Mouse (Mus musculus): ENCODE measurements around the gene Scarb1.

The Scarb1 gene

DNA sequence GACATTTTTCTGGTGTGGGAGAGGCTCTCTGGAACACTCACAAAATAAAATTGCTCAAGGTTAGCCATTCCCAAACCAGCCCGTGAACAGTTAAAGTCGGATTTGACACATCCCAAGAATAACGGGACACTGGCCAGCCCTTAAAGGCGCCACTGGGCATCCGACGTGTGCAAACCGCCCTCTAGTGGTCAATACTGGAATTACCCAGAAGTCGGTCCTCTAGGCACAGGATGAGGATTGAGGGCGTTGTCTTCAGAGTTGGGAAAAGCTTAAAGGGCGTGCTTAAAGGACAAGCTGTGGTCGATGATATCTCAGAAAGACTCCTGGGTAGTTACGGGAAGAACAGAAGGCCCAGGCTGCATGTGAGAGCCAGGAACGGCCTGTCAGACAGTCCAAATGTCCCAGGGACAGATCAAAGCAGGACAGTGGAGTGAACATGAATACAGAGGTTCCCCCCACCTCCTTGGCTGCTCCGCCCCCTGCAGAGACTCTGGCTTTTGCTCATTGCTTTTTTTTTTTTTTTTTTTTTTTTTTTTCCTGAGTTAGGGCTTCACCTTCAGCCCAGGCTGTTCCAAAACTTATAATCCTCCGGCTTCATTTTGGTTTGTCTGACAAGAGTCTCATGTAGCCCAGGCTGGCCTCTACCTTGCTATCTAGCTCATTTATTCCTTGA is 69.2 kb downstream of the Scarb1 start:
- DNase-seq (ENCODE audit: low read depth, low spot score), result peak; percentile 91

DNA sequence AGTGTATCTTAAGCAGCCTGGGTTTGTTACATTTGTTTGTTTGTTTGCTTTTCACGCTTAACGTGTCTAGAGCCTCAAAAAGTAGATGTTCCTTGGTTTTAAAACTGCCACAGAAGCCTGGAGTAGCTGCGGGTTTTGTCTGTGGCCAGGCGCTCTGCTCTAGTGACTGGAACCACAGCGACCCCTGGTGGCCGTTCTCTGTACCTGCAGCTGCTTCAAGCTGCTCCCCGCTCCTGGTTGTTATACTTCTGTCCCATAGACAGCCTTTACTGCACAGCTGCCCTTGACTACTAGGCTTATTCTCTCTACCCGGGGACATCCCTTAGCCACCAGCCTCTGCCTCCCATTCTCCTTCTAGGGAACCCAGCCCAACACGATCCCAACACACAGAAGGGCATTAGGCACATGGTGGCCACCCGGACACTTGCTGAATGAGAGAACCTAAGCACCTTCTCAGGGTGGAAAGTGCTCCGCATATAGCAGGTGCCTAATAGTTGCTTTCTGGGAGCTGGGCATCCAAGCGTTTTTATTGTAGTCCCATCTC is 70.2 kb downstream of the Scarb1 start:
- peak; percentile 83 for DNase-seq (ENCODE audit: low read depth, low spot score)

DNA sequence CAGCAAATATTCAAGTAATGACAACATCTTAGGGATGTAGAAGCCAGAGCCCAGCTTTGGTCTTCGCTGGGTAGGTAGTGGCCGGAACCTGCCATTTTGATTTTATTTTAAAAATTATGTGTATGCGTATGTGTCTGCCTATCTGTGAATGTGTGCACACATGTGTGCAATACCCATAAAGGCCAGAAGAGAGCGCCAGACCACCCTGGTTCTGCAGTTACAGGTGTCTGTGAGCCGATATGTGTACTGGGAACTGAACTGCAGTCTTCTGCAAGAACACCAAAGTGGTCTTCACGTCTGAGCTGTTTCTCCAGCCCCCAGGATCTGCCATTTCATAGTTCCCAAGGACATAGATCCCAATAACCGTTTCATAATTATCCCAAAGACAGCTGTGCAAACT is 71.1 kb downstream of the Scarb1 start:
- DNase-seq (ENCODE audit: low read depth, low spot score), result peak; percentile 64

DNA sequence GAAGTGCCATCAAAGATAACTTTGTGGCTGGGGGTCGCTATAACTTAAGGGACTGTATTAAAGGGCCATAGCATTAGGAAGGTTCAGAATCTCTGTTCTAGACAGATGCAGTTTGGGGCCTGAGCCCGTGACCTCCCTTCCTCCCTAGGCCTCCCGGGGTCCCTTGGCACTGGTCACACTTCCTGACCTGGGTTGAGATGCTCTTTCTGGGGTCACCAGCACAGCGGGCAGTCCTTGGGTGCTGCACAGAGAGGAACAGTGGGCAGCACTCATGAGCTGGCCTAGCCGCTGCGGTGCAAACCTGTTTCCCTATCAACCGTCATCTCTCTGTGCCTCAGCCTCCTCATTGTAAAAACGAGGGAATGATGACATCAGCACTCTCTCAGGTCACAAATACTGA is 71.5 kb downstream of the Scarb1 start:
- no peak for DNase-seq (ENCODE audit: low read depth, low spot score)

DNA sequence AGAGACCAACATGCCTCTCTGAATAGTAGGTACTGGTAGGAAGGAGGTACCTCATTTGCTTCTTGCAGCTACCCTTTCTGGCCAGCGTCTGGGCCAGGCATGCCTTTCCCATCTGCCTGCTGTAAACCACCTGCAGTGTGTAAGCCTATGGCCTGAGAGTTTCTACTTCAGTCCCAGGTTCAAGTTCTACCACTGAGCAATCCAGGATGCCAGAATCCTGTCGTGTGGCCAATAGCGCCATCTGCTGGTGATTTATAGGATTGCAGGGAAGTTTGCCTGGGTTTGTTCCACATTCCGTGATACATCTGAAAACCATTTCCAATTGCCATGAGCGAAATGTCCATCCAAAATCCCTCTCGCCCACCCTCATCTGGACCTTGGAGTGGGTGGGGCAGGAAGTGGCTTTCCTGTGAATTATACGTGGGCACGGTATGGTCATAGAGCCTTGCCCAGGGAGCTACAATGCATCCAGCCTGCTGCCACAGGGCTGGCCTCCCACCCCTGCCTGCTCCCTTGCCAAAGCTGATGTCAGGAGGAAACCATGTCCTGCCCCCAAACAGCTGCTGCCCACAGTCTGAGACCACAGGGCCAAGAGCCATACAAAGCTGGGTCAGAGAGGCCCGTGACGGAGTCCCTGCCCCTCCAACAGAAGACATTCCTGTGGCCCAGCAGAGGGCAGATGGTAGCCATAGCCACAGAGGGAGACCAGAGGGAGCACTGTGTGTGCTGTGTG is 72.7 kb downstream of the Scarb1 start:
- DNase-seq (ENCODE audit: low read depth, low spot score), result peak; percentile 69

DNA sequence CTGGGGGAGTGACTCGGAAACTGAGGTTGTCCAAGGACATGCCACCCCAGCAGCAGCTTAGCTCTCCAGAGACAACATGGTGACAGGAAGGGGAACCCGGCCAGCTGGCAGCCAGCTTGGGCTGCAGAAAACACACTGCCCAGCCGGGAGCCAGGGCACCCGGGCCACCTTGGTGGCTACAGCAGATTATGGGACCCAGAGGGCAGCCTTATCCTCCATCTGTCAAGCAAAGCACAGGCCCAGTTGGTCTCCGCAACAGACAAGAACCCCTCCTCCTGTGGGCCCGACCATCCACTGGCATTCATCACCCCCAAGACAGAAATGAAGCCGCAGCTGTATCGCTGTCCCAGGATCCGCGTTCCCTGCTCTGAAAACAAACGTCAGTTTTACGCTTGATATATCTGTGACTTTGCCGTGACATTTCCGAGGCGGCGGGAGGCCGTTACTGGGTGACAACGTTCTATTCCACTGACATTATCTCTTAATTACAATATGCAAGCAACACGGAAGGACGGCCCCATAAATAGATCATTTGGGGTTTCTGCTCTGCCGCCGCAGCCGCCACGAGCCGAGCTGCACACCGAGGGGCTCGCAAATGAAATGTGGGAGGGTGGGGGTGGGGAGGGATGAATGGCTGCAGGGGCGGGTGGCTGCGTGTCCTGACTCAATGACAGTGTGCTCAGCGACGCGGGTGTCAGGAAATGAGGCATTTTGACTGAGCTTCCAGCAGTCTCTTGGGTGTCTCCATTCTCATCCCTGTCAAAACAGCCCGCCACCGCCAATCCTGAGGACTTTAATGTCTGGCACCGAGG is 73.5 kb downstream of the Scarb1 start:
- no peak for DNase-seq (ENCODE audit: low read depth, low spot score)

DNA sequence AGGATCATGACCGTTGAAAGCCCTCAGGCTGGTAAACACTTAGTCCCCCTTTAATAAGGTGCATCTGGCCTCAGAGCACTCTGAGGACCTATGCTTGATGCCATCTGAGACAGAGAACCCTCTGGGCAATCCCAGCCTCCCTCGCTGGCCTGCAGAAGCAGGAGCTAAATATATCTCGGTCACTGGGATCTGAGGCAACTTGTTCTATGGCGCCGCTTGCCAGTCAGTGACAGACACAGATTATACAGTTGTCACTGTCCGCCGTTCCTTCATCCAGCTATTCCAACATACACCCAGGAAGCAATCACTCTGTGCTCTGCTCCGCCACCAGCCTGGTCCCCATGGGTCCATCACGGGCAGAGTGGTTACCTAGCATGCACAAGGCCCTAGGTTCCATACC is 74.8 kb downstream of the Scarb1 start:
- no peak for DNase-seq (ENCODE audit: low read depth, low spot score)

DNA sequence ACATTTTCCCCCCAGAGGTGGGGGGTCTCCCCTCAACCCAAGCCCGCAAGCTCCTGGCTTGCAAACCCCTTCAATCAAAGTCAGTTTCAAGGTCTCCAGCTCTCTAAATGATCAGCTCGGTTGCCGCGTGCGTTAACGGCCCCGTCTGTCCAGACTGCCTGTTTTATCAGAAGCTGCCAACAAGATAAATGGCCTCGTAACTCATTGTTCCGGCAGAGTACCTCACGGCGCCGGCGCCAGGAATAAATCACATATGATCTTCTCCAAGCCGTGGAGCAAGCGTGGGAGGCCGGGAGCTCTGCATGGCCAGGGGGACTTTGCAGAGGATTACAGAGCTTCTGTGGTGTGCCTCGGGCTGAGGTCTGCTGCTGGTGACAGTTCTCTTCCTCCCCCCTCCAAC is 76.2 kb downstream of the Scarb1 start:
- no peak for DNase-seq (ENCODE audit: low read depth, low spot score)

DNA sequence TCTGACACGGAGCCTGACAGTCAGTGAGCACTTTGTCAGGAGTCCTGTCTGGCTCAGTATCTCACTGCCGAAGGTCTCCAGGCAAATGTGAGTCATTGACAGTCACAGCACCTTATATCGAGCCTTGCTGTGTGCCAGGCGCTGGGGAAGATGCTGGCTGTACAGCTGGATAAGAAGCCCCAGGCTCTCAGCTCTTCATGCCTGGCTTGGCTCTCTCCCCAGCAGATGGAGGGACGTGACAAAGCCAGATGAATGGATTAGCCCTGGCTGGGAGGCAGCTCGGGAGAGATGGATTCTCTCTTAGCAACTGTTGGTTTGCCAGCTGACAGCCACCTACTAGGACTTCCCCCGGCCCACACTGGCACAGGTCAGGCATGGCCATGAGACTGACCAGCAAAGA is 78.3 kb downstream of the Scarb1 start:
- no peak for DNase-seq (ENCODE audit: low read depth, low spot score)

DNA sequence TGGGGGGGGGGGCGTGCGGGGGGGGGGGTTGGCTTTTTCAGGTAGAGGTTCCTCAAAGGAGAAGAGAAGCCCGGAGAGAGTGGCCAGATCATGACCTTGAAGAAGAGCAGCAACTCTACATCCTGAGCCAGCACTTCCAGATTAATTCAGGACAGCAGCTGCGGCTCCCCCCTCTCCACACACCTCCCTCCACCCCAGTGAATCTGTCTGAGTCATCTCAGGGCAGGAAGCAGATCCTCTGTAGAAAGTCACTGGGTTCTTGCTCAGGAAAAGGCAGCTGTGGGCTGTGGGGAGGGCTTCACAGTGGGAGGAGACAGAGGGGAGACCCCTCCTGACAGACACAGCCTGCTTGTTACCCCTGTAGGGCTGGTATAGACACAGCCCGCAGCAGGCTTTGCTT is 87.0 kb downstream of the Scarb1 start:
- no peak for DNase-seq (ENCODE audit: low read depth, low spot score)

DNA sequence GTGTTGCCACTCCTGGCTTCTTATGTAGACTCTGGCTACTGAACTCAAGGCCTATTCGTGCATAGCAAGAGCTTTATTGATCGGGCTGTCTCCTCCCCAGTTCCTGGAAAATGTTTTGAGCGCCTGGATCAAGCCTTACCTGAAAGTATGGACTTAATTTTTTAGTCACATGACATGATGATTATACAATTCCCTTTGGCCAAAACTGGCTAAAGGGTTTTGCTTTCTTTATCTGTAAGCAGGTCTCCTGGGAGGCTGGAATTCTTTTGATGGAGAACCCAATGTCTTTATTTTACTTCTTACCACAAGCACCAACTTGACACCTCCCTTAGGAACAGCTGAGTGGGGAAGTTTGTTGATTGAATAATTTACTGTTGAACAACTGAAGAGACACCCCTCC is 87.4 kb downstream of the Scarb1 start:
- no peak for DNase-seq (ENCODE audit: low read depth, low spot score)

DNA sequence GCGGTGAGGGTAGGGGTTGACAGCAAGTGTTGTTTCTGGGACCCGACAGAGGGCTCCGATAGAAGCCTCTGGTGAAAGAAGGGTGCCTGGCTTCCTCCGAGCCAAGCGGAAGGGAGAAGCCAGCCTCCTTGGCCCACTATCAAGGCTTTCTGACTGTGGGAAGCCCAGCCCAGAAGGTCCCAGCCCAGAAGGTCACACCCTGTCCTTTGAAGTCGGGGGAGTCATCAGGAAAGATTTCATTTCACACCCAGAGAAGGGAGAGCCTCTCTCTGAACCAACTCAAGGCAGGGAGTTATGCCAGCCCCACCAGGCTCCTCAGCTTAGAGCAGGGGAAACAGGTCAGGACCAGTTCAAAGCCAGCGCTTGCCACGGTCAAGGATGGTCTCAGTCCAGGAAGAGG is 88.2 kb downstream of the Scarb1 start:
- no peak for DNase-seq (ENCODE audit: low read depth, low spot score)

DNA sequence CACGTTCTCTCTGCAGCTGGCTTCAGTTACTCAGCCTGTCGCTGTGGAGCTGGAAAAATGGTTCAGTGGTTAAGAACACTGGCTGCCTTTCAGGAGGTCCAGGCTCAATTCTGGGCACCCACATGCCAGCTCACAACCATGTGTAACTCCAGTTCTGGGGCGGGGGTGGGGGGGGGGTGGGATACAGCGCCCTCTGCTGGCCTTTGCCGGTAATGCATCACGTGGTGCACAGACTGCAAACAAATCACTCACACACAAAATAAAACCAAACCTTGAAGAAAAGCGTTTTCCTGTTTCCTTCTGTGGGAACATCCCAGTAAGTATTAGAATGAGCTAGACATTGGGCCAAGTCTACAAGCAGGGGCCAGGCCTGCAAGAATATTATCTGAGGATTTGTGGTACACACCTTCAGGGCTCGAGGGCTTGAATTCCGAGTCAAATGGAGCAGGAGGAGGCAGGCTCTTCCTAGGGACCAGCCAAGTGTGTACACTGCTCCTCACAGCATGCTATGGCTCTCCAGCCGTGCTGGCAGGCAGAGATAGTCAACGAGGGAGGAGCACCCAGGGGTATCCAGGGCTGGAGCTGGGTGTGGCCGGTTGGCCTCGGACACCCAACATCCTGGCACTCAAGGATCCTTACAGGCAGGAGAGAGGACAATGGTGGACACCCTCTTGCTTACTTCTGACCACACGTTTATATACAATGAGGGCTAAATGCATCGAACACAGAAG is 88.8 kb downstream of the Scarb1 start:
- DNase-seq (ENCODE audit: low read depth, low spot score), result peak; percentile 50

DNA sequence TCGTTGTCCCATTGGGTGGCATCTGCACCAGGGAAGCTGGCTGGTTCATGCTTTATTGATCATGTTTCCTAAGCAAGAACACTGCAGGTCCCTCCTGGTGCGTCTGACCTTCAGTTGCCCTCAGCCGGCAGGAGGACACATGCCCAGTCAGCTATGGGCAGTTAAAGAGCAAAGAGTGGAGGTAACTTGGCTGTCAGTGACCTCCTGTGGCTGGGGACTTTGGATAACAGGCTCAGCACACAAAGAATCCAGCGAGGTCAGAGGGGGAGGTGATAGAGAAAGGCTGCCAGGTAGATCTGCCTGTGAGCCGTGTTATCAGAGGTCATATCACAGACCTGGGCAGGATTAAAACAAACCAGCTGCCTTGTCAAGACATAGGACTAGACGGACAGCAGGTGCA is 91.7 kb downstream of the Scarb1 start:
- DNase-seq (ENCODE audit: low read depth, low spot score), result no peak

DNA sequence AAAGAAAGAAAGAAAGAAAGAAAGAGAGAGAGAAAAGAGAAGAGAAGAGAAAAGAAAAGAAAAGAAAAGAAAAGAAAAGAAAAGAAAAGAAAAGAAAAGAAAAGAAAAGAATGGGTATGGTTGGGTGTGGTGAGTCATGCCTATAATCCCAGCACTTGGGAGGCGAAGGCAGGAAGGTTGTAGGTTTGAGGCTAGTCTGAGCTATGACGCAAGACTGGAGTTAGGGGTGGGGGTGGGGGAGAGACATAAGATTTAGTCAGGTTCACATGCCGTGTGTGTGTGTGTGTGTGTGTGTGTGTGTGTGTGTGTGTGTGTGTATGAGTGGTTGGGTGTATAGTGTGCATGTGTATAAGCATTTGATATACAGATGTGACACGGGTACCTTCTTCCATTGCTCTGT is 94.2 kb downstream of the Scarb1 start:
- DNase-seq (ENCODE audit: low read depth, low spot score), result no peak

DNA sequence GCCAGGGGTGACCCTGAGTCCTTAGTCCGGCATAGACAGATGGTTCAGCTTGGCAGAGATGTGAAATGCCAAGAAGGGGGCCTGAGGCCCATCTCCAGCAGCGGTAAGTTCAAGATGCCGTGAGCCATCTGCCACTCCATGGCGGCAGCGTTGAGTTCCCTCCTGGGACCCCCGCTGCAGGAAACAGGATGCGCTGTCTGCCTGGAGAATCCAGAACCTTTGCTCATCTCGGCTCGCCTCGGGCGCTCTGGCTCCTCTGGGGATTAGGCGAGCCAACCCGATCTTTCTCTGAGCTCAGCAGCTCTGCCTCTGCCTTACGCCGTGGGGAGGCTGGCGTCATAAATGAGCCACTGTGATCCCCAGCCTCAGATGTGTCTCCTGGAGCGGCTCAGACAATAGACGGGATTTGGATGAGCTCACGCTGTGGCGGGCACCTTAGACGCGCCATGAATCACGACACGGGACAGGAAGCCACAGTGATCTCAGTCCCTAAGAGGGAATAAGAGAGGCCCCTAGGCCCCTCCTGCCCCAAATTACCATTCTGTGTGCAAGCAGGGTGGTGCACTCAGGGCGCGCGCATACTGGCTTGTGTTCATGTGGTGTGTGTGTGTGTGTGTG is 95.3 kb downstream of the Scarb1 start:
- peak; percentile 59 for DNase-seq (ENCODE audit: low read depth, low spot score)

DNA sequence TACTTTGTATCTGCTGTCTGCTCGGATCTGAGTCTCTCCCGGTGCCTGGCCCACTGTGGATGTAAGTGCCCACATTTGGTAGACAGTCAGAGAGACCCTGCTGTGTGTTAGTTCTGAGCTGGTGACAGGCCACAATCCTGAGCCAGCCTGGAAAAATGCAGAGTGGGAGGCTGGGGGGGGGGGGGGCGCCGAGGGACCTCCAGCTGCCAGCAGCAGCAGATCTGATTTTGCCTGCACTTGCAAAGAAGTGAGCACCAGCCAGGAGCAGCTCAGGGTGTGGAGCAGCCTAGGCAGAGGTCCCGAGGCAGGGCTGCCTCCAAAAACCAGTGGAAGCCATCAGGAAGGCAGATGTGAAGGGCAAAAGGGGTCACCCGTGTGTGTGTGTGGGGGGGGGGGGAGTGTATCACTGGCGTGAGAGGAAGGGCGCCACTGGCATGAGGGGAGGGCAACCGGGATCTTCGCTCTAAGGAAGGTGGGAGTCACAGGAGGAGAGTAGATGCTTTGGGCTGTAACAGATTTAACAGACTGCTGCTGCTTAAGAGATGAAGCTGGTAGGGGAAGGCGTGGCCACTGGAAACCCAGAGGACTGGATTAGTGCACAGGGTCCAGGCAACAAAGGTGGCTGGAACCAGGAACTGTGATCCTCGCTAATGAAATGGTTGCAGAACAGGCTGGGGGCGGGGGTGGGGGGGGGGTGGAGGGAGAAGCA is 95.9 kb downstream of the Scarb1 start:
- DNase-seq (ENCODE audit: low read depth, low spot score), result no peak

DNA sequence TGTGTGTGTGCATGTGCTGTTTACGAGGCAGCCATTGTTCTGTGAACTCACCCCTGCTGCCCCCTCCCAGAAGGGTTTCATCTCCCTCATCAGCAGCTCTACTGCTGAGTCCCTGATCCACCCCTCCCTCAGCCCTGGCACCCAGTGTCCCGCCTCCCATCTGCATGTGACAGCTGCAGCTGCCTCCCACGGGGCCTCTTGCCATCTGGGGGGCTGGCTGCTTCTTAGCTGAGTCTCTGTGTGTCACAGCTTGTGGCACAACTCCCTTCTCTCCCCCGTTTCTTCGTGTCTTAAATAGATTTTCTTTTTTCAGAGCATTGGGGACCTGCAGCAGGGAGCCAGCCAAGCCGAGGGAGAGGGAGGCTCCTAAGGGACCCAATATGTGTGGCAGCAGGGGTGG is 97.0 kb downstream of the Scarb1 start:
- DNase-seq (ENCODE audit: low read depth, low spot score), result no peak

DNA sequence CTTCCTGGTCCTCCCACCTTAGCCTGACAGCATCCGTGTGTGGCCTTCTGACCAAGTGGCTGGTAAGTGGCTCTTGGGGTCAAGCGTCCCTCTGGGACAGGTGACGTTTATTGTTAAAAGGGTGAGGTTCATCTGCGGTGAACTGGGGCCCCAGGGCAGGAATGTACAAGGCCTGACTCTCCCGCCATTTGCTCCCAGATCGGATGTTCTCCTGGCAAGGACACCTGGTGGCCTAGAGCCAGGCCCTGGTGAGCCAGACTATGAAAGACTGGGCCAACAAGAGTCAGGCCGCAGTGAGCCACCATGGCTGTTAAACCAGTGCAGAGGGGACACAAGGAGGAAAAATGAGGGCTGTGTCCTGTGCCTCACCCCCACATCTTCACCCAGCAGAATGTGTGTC is 98.8 kb downstream of the Scarb1 start:
- DNase-seq (ENCODE audit: low read depth, low spot score), result no peak

DNA sequence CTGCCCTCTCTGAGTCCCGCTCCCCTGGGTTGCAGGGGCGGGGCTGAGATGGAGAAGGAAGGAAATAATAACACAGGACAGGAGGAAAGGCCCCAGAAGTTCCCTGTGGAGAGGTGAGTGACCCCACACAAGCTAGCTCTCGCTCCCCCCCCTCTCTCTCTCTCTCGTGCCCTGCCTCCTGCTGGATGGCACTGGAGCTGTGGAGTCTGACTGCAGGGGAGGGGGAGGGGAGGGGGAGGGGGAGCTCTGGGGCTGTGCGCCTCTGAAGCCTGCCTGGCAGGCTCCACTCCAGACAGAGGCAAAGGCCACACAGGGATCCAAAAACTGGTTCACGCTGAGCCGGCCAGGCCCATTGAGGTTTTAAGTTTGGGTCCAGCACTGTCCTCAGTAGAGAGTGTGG is 99.3 kb downstream of the Scarb1 start:
- DNase-seq (ENCODE audit: low read depth, low spot score), result peak; percentile 28
